Mouse (Mus musculus): ENCODE results near the gene Clasp1.

Gene Clasp1

GRCm38 (mm10) chr1:118450891-118451450, 62.1 kb downstream of the Clasp1 start:
- no peak for DNase-seq (ENCODE audit: low read depth, low spot score)

DNA sequence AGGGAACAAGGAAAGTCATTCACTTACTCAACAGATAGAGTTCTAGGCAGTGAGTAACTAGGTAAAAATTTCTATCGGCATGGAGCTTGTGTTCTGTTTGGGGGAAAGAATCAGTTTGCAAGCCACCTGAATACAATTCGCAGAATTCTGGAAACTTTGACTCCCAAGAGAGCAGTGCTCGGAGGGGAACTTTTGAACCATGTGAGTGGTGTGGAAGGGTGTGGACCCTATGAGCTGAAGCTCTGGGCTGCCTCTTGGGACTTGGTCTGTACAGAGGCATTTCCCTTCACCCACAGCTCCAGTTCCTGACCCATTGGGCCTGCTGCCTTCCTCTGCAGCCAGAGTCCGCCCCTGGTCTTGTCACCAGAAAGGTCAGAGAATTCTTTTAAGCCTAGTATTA, 64.7 kb downstream of the Clasp1 start:
- DNase-seq (ENCODE audit: low read depth, low spot score), result no peak

- DNase-seq (ENCODE audit: low read depth, low spot score), result no peak
These were observed 66.0 kb downstream of the Clasp1 start for GRCm38 (mm10) chr1:118454817-118455216.

- DNase-seq (ENCODE audit: low read depth, low spot score), result no peak
These were observed 68.5 kb downstream of the Clasp1 start for GRCm38 (mm10) chr1:118457256-118457882.

GRCm38 (mm10) chr1:118457883-118458259, 69.0 kb downstream of the Clasp1 start:
- no peak for DNase-seq (ENCODE audit: low read depth, low spot score)

DNA sequence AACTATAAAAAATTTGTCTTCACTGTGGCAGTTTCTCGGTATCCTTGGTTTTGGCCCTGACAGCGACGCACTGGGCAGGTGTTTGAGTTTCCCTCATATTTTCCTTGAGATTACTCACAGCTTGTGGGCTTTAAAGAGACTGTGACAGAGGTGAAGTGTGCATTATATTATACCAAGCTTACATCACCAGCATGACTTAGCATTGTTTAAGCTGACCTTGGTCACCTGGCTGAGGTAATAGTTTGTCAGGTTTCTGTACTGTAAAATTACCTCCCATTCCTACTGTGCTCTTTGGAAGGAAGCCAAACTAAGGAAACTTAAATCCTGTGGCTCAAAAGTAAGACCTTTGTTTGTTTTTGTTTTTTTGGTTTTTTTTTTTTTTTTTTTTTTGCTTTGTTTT, 69.4 kb downstream of the Clasp1 start:
- DNase-seq (ENCODE audit: low read depth, low spot score), result no peak

GRCm38 (mm10) chr1:118458963-118459920, 70.4 kb downstream of the Clasp1 start:
- peak; percentile 92 for DNase-seq (ENCODE audit: low read depth, low spot score)

DNA sequence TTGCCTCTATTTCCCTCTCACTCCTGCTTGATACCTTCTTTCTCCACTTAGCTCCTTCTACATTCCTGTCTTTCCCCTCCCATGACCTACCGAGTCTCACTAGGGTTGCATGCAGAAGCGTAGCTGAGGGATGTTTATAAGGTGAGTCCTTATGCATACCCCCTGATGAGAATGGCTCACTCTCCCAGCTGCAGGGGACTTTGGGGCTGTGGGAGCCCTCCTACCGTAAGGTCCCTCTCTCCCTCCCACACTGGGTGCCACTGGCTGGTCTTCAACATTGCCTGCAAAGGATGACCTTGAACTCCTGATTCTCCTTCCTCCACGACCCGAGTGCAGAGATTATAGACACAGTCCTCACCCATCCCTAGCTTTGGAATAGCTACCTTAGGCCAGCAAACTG, 71.9 kb downstream of the Clasp1 start:
- no peak for DNase-seq (ENCODE audit: low read depth, low spot score)

- DNase-seq (ENCODE audit: low read depth, low spot score), result no peak
These were observed 77.2 kb downstream of the Clasp1 start for GRCm38 (mm10) chr1:118466041-118466440.

GRCm38 (mm10) chr1:118472386-118472785, 83.5 kb downstream of the Clasp1 start:
- DNase-seq (ENCODE audit: low read depth, low spot score), result no peak

GRCm38 (mm10) chr1:118476919-118477318, 88.1 kb downstream of the Clasp1 start:
- DNase-seq (ENCODE audit: low read depth, low spot score), result no peak

- DNase-seq (ENCODE audit: low read depth, low spot score), result no peak
These were observed 90.4 kb downstream of the Clasp1 start for GRCm38 (mm10) chr1:118479246-118479645.

DNA sequence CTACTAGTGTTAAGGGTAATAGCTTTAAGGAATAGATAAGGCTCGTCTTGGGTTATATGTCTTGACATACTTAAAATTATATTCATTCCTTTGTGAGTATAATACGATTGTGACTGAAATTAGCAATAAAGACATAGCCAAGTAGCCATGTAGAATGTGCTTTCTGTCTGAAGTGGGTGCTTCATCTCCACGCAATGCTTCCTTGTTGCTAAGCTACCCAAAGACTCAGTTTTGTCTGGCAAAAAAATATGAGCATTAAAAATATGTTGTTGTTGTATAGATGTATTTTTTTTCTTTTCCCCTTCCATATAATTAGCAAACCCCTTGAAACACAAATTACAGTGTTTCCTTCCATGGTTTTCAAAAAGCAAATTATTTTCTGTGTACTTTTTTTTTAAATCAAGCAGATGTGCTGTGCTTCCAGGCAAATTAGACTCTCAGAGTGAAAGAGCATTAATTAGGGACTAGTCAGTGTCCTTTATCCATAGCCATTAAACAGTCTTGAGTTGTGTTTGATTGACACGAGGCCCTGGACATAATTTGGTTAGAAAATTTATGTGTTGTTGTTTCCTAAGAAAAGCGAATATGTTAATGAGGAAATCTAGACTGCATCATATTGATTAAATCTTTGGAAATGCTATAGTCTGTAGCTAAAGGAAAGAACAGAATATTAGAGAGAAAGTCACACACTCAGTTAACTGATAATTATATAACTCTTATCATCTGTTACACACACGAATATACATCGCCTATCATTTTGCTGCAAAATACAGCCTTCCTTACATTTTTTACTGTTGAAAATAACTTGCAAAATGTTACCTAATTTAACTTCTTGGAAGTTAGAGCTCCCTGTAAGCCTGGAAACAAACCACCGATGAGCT, 91.9 kb downstream of the Clasp1 start:
- DNase-seq (ENCODE audit: low read depth, low spot score), result no peak

DNA sequence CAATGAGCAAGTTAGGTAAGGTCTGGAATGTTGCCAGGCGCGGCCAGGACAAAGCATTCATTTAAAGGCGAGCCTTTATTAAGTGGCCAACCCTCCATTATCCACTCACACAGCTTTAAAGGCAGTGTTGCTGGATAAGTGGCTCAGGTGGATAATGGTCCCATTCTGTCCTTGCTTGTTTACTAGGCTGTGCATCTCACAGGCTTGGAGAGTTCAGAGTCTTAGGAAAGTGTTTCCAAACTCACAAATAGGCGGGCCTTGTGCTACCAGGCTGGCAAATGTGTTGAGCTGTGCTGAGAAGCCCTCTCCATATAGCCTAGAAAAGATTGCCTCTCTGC, 92.5 kb downstream of the Clasp1 start:
- no peak for DNase-seq (ENCODE audit: low read depth, low spot score)

- no peak for DNase-seq (ENCODE audit: low read depth, low spot score)
These were observed 92.8 kb downstream of the Clasp1 start for GRCm38 (mm10) chr1:118481703-118482102.

- no peak for DNase-seq (ENCODE audit: low read depth, low spot score)
These were observed 93.6 kb downstream of the Clasp1 start for GRCm38 (mm10) chr1:118482285-118483019.

DNA sequence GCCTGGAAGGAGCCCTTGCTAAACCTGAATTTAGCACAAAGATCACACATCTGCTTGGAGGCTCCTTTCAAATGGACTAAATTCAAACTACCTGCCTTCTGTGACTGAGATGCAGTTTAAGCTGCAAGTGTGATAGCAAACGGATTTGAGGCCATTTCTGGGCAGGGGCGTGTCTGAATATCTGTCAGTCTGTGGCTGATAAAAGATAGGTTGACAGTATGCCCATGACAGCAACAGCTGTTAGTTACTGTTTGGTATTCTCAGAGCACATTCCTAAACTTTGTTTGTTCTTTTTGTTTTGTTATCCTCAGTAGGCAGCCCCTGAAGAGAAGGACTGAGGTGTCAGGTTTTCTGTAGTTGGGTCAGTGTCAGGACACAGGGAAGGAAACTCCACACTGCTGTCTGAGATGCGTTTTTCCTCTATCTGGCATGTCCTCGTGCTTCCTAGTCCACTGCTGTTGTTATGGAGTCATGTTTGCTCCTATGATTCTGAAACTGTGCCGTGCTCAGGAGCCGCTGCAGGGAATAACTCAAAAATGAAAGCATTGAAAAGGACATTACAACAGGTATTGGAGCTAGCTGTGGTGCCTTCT, 94.7 kb downstream of the Clasp1 start:
- DNase-seq (ENCODE audit: low read depth, low spot score), result no peak

DNA sequence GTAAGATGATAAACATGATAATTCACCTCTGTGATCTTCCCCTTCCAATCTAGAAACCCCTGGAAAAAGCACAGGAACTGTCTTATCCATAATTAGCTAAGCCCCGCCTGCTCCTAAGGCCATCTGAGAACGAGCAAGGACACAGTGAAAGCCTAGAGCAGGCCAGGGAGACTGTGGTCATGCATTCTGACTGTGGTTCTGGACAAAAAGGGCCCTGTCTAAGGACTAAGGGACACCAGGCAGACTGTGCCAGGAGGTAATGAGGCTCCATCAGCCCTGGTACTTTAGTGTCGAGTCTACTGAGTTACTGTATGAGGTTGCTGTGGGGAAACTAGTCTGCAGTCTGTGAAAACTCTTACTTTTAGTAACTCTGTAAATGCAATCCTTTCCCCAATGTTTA, 96.7 kb downstream of the Clasp1 start:
- DNase-seq (ENCODE audit: low read depth, low spot score), result no peak

GRCm38 (mm10) chr1:118486021-118486420, 97.2 kb downstream of the Clasp1 start:
- no peak for DNase-seq (ENCODE audit: low read depth, low spot score)

DNA sequence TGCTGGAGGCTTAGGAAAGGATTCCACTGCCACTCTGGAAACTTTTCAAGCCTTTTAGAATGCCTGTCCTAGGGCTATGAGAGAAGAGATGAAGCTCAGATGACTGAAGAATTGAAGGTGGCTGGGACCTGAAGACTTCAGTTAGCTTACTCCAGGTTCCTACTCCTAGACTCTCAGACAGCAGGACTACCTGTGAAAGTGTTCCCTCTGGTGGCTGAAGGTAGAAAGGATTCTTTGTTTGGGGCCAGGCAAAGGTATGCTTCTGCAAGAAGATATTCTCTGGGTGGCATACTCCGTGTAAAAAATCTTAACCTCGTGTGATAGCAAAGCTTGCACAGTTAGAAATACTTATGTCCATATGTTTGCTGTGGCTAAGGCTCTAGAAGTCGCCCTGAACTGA, 104.0 kb downstream of the Clasp1 start:
- DNase-seq (ENCODE audit: low read depth, low spot score), result no peak

- DNase-seq (ENCODE audit: low read depth, low spot score), result no peak
These were observed 105.7 kb downstream of the Clasp1 start for GRCm38 (mm10) chr1:118494551-118494950.

All from embryo, embryonic 11.5 days (tissue).